Mouse (Mus musculus): ENCODE results near the gene Ethe1. TPM values are rescaled to one million over a fixed set of nuclear protein-coding genes. Genes with fewer than 3 reads are reported as not detected.

Gene Ethe1
- polyA plus RNA-seq, 1 experiment from 2014 or later, result 42.9 TPM

- no peak overlapping the region for H3K4me3 ChIP-seq (ENCODE audit: low read depth, low read length)
- no peak overlapping the region for H3K27ac ChIP-seq (ENCODE audit: low read depth)
- 72% methylated on average over 13 of the region's 13 CpGs for WGBS
- no peak for ATAC-seq (replicated peaks; ENCODE audit: low FRiP score, low TSS enrichment, low read depth)
- 0 out of 2 replicates have a peak, but pooled peaks cover 4% of the 10 kb centered on the region for H3K9me3 ChIP-seq (ENCODE audit: control insufficient read depth, low read length)
- no peak for DNase-seq (ENCODE audit: low spot score)
- no peaks in the 10 kb centered on the region for H3K36me3 ChIP-seq (ENCODE audit: control insufficient read depth, insufficient read depth, low read length)
- no peak overlapping the region for H3K4me2 ChIP-seq (ENCODE audit: low read length)
- H3K4me1 ChIP-seq (replicated peaks; ENCODE audit: control insufficient read depth, insufficient read depth, low read length), result no peaks in the 10 kb centered on the region; the same call in 1 of the 2 replicates
- peaks cover 22% of the 10 kb centered on the region for H3K27me3 ChIP-seq (replicated peaks; ENCODE audit: control insufficient read depth, insufficient read depth, low read length)
- H3K9ac ChIP-seq (ENCODE audit: low read length), result no peak overlapping the region
Observed at GRCm38 (mm10) chr7:24588336-24588735, 993 bp downstream of the Ethe1 start.

DNA sequence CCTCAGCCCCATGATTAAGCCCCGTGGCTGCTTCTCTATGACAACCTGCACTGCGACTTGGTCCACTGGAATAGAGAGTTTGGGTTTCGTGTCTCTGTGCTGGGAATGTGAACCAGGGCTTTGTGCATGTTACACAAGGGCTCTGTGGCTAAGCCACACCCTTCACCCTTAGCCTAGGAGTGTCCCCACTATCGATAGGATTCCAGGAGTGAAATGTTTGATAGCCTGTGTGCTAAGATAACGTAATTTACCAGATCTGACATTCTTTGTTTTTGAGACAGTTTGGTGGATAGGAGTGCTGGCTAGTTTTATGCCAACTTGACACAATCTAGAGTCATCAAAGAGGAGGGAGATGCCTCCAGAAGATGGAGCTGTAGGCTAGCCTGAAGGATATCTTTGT is 4.4 kb downstream of the Ethe1 start:
- H3K9me3 ChIP-seq (ENCODE audit: control insufficient read depth, low read length), result no peaks in the 10 kb centered on the region
- WGBS, result 66% methylated on average over 5 of the region's 5 CpGs
- no peak overlapping the region for H3K27ac ChIP-seq (ENCODE audit: low read depth)

DNA sequence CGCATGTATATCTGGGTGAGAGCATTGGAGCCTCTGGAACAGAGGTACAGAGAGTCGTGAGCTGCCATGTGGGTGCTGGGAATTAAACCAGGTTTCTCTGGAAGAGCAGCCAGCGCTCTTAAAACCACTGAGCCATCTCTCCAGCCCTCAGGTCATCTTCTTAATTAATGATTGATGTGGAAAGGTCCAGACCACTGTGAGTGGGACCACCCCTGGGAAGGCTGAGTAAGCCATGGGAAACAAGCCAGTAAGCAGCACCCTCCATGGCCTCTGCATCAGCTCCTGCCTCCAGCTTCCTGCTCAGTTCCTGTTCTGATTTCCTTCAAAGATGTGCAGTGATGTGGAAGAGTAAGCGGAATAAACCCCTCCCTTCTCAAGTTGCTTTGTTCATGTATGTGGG is 4.8 kb downstream of the Ethe1 start:
- no peak overlapping the region for H3K27ac ChIP-seq (ENCODE audit: low read depth)
- DNase-seq (ENCODE audit: low spot score) (no peak), ATAC-seq (replicated peaks; ENCODE audit: low FRiP score, low TSS enrichment, low read depth) (no peak)
- no peaks in the 10 kb centered on the region for H3K9me3 ChIP-seq (ENCODE audit: control insufficient read depth, low read length)
- H3K4me2 ChIP-seq (ENCODE audit: low read length), result no peak overlapping the region
- H3K9ac ChIP-seq (ENCODE audit: low read length), result no peak overlapping the region
- H3K36me3 ChIP-seq (ENCODE audit: control insufficient read depth, insufficient read depth, low read length), result no peaks in the 10 kb centered on the region
- peaks cover 4% of the 10 kb centered on the region; the same call in 1 of the 2 replicates for H3K4me1 ChIP-seq (replicated peaks; ENCODE audit: control insufficient read depth, insufficient read depth, low read length)
- WGBS, result 51% methylated on average over 4 of the region's 4 CpGs
- H3K4me3 ChIP-seq (ENCODE audit: low read depth, low read length), result no peak overlapping the region
- no peaks in the 10 kb centered on the region for H3K27me3 ChIP-seq (replicated peaks; ENCODE audit: control insufficient read depth, insufficient read depth, low read length)

More for the DNA sequence above, 4.4 kb downstream of the Ethe1 start:
- no peak overlapping the region for H3K9ac ChIP-seq (ENCODE audit: low read length)
- ATAC-seq (replicated peaks; ENCODE audit: low FRiP score, low TSS enrichment, low read depth), result no peak
- H3K4me2 ChIP-seq (ENCODE audit: low read length), result no peak overlapping the region
- H3K4me3 ChIP-seq (ENCODE audit: low read depth, low read length), result no peak overlapping the region
- H3K4me1 ChIP-seq (replicated peaks; ENCODE audit: control insufficient read depth, insufficient read depth, low read length), result peaks cover 4% of the 10 kb centered on the region; the same call in 1 of the 2 replicates
- DNase-seq (ENCODE audit: low spot score), result no peak
- H3K27me3 ChIP-seq (replicated peaks; ENCODE audit: control insufficient read depth, insufficient read depth, low read length), result no peaks in the 10 kb centered on the region
- no peaks in the 10 kb centered on the region for H3K36me3 ChIP-seq (ENCODE audit: control insufficient read depth, insufficient read depth, low read length)

DNA sequence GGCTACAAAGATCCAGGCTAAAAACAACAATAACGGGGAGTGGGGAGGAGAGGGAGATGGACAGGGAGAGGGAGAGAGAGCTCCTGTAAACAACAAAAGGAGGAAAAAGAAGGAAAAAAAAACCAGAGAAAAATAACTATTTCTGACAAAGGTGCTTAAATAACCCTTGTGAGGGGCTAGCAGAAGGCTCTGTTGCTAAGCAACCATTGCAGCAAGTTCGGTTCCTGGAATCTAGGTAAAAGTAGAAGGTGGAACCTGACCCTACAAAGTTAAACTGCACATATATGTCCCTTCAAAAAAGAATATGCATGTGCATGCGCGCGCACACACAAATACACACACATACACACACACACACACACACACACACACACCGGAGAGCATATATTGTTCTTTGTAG is 5.4 kb downstream of the Ethe1 start:
- 81% methylated on average over 6 of the region's 6 CpGs for WGBS
- no peak overlapping the region for H3K4me2 ChIP-seq (ENCODE audit: low read length)
- H3K27ac ChIP-seq (ENCODE audit: low read depth), result no peak overlapping the region

DNA sequence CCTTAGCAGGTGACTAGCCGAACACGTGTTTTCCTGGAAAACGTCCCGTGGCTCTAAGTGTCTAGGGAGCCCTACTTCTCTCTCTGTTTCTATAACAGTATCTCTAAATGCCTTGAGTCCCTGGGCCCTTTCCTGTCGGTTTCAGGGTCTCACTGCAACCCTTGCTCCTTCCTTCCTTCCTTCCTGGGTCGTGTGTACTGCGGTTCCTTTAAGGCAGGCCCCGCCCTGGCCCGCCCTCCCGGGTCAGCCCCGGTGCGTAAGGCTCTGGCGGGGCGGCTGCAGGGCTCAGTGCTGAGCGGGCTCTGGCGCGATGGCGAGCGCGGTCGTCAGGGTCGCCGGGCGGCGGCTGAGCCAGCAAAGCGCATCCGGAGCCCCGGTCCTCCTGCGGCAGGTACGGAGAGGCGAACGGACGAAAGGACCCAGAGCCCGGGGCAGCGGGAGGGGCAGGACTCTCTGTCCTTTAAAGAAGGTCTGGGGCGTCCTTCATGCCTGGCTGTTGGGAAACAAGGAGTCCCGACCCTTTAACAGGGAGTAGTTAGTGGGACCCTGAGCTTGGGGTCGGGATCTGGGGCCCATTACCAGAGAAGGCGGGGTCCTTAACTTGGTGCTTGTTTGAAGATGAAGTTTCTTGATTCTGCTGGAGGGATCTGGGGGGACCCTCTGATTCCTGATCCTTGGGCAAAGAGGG is 6.4 kb downstream of the Ethe1 start:
- ATAC-seq (replicated peaks; ENCODE audit: low FRiP score, low TSS enrichment, low read depth) (peak; percentile 93), DNase-seq (ENCODE audit: low spot score) (peak; percentile 78)
- Histone ChIP-seq H3K4me1 (replicated peaks; ENCODE audit: control insufficient read depth, insufficient read depth, low read length) (peaks cover 4% of the 10 kb centered on the region; the same call in 1 of the 2 replicates), H3K27me3 (replicated peaks; ENCODE audit: control insufficient read depth, insufficient read depth, low read length) (no peaks in the 10 kb centered on the region), H3K9ac (ENCODE audit: low read length) (peak overlapping the region; percentile 56), H3K9me3 (ENCODE audit: control insufficient read depth, low read length) (no peaks in the 10 kb centered on the region), H3K4me3 (ENCODE audit: low read depth, low read length) (peak overlapping the region; percentile 66), H3K27ac (ENCODE audit: low read depth) (no peak overlapping the region), H3K4me2 (ENCODE audit: low read length) (peak overlapping the region; percentile 66), H3K36me3 (ENCODE audit: control insufficient read depth, insufficient read depth, low read length) (no peaks in the 10 kb centered on the region)
- WGBS, result 3% methylated on average over 39 of the region's 39 CpGs

More for the DNA sequence above, 5.4 kb downstream of the Ethe1 start:
- H3K9ac ChIP-seq (ENCODE audit: low read length), result no peak overlapping the region
- DNase-seq (ENCODE audit: low spot score) (no peak), ATAC-seq (replicated peaks; ENCODE audit: low FRiP score, low TSS enrichment, low read depth) (no peak)
- peaks cover 4% of the 10 kb centered on the region; the same call in 1 of the 2 replicates for H3K4me1 ChIP-seq (replicated peaks; ENCODE audit: control insufficient read depth, insufficient read depth, low read length)
- H3K4me3 ChIP-seq (ENCODE audit: low read depth, low read length), result no peak overlapping the region
- no peaks in the 10 kb centered on the region for H3K9me3 ChIP-seq (ENCODE audit: control insufficient read depth, low read length)
- no peaks in the 10 kb centered on the region for H3K36me3 ChIP-seq (ENCODE audit: control insufficient read depth, insufficient read depth, low read length)
- no peaks in the 10 kb centered on the region for H3K27me3 ChIP-seq (replicated peaks; ENCODE audit: control insufficient read depth, insufficient read depth, low read length)

DNA sequence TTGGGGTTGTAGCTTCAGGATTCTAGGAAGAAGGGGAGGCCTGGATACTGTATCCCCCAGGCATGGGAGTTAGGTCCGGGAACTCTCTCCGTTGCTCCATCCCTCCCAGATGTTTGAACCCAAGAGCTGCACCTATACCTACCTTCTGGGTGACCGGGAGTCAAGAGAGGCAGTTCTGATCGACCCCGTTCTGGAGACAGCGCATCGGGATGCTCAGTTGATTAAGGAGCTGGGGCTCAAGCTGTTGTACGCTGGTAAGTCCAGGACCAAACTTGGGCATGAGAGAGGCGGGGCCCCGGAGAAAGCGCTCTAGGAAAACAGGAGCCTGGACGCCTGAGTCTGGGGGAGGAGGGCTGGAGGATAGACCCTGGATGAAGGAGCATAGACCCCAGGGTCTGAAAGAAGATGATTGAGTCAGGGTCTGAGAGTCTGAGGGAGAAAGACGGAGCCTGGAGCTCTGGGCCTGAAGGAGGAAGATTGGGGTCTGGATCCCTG is 7.0 kb downstream of the Ethe1 start:
- peak; percentile 4; the same call in 1 of the 2 replicates for ATAC-seq (replicated peaks; ENCODE audit: low FRiP score, low TSS enrichment, low read depth)
- H3K4me3 ChIP-seq (ENCODE audit: low read depth, low read length), result peak overlapping the region; percentile 66
- no peaks in the 10 kb centered on the region for H3K27me3 ChIP-seq (replicated peaks; ENCODE audit: control insufficient read depth, insufficient read depth, low read length)
- H3K4me1 ChIP-seq (replicated peaks; ENCODE audit: control insufficient read depth, insufficient read depth, low read length), result peaks cover 4% of the 10 kb centered on the region; the same call in 1 of the 2 replicates
- H3K27ac ChIP-seq (ENCODE audit: low read depth), result no peak overlapping the region
- no peaks in the 10 kb centered on the region for H3K36me3 ChIP-seq (ENCODE audit: control insufficient read depth, insufficient read depth, low read length)
- H3K9me3 ChIP-seq (ENCODE audit: control insufficient read depth, low read length), result no peaks in the 10 kb centered on the region
- H3K4me2 ChIP-seq (ENCODE audit: low read length), result peak overlapping the region; percentile 66
- WGBS, result 3% methylated on average over 13 of the region's 13 CpGs
- DNase-seq (ENCODE audit: low spot score), result peak; percentile 66
- H3K9ac ChIP-seq (ENCODE audit: low read length), result peak overlapping the region; percentile 56; the same call in 1 of the 2 replicates

DNA sequence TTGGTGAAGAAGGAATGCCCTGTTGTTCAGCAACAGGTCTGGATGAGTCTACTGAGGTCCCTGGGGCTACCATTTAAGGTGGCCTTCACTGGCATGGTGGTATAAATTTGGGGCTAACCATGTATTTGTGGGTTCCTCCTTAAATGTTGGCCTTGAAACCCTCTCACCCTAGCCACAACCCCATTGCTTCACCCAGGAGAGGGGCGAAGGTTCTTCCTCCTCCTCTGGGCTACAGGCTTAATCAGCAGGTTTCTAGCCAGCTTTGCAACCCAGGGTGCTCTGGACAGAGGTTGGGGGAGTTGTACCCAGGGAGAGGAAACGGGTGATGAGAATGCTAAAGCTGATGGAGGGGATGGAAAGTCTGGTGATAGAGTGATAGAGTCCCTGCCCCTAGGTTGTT is 8.1 kb downstream of the Ethe1 start:
- no peak overlapping the region for H3K4me3 ChIP-seq (ENCODE audit: low read depth, low read length)
- peaks cover 4% of the 10 kb centered on the region; the same call in 1 of the 2 replicates for H3K4me1 ChIP-seq (replicated peaks; ENCODE audit: control insufficient read depth, insufficient read depth, low read length)
- H3K27ac ChIP-seq (ENCODE audit: low read depth), result no peak overlapping the region
- WGBS, result 72% methylated on average over 2 of the region's 2 CpGs
- no peaks in the 10 kb centered on the region for H3K9me3 ChIP-seq (ENCODE audit: control insufficient read depth, low read length)
- H3K36me3 ChIP-seq (ENCODE audit: control insufficient read depth, insufficient read depth, low read length), result no peaks in the 10 kb centered on the region
- DNase-seq (ENCODE audit: low spot score) (no peak), ATAC-seq (replicated peaks; ENCODE audit: low FRiP score, low TSS enrichment, low read depth) (no peak)
- no peaks in the 10 kb centered on the region for H3K27me3 ChIP-seq (replicated peaks; ENCODE audit: control insufficient read depth, insufficient read depth, low read length)
- H3K4me2 ChIP-seq (ENCODE audit: low read length), result 0 out of 2 replicates have a peak overlapping the region, but pooled peaks have one; percentile 66
- no peak overlapping the region for H3K9ac ChIP-seq (ENCODE audit: low read length)

DNA sequence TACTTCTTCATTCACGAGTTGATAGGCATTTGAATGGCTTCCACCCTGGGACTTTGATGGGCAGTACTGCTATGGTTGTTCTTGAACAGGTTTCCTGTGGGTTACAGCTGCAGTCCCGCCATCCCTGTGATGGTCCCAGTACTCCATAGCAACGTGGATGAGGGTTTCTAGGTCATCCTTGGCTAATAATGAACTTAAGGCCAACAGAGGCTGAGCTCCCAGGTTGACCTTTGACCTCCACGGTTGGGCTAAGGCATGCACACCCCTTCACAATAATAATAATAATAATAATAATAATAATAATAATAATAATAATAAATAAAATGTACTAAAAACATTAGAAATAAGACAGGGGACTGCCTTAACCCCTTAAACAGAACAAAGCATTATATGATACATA is 10.8 kb downstream of the Ethe1 start:
- DNase-seq (ENCODE audit: low spot score), result no peak
- Histone ChIP-seq H3K4me3 (ENCODE audit: low read depth, low read length) (no peak overlapping the region), H3K9ac (ENCODE audit: low read length) (no peak overlapping the region), H3K27ac (ENCODE audit: low read depth) (no peak overlapping the region), H3K4me2 (ENCODE audit: low read length) (no peak overlapping the region), H3K4me1 (replicated peaks; ENCODE audit: control insufficient read depth, insufficient read depth, low read length) (peaks cover 4% of the 10 kb centered on the region; the same call in 1 of the 2 replicates), H3K9me3 (ENCODE audit: control insufficient read depth, low read length) (no peaks in the 10 kb centered on the region), H3K36me3 (ENCODE audit: control insufficient read depth, insufficient read depth, low read length) (no peaks in the 10 kb centered on the region), H3K27me3 (replicated peaks; ENCODE audit: control insufficient read depth, insufficient read depth, low read length) (no peaks in the 10 kb centered on the region)
- 61% methylated on average over 4 of the region's 4 CpGs for WGBS
- no peak for ATAC-seq (replicated peaks; ENCODE audit: low FRiP score, low TSS enrichment, low read depth)
